Mouse (Mus musculus) embryonic facial prominence, embryonic 14.5 days (tissue): ENCODE data around the gene Map3k19. TPM values are rescaled to one million over a fixed set of nuclear protein-coding genes. Genes with fewer than 3 reads are reported as not detected.

Source experiments
- ATAC-seq: fragments of 200-750 bp; cut with Nextera tagmentation; 2 replicates; pipeline ENCODE4 v1.8.0; 2017; ENCODE audit warnings: low read depth, moderate number of reproducible peaks, moderate TSS enrichment
- DNase-seq: peaks from one replicate; pipeline ENCODE4 v3.0.0-alpha.2; 2015; ENCODE audit warnings: low spot score
- H3K27ac ChIP-seq: fragments of 300-500 bp; sonication (generic); replicated peaks from 2 replicates; pipeline ENCODE4 v1.5.1; 2014; ENCODE audit warnings: low read depth, mild to moderate bottlenecking, low read length, moderate library complexity
- H3K27me3 ChIP-seq: fragments of 300-500 bp; sonication (generic); replicated peaks from 2 replicates; pipeline ENCODE4 v1.6.1; 2014; ENCODE audit warnings: low read length; ENCODE audit not compliant: control insufficient read depth, insufficient read depth
- H3K36me3 ChIP-seq: fragments of 300-500 bp; sonication (generic); 2 replicates; pipeline ENCODE4 v1.6.1; 2014; ENCODE audit warnings: low read length, mixed read lengths; ENCODE audit not compliant: control insufficient read depth, insufficient read depth
- H3K4me1 ChIP-seq: fragments of 300-500 bp; sonication (generic); 2 replicates; pipeline ENCODE4 v1.6.1; 2014; ENCODE audit warnings: antibody characterized with exemption, low read length; ENCODE audit not compliant: control insufficient read depth, insufficient read depth
- H3K4me2 ChIP-seq: fragments of 300-500 bp; sonication (generic); 2 replicates; pipeline ENCODE4 v1.6.1; 2014; ENCODE audit warnings: low read depth, mild to moderate bottlenecking, low read length, moderate library complexity, mixed read lengths
- H3K4me3 ChIP-seq: fragments of 300-500 bp; sonication (generic); 2 replicates; pipeline ENCODE4 v1.5.1; 2014; ENCODE audit warnings: low read depth, mild to moderate bottlenecking, low read length
- H3K9ac ChIP-seq: fragments of 300-500 bp; sonication (generic); 2 replicates; pipeline ENCODE4 v1.6.1; 2014; ENCODE audit warnings: low read depth, mild to moderate bottlenecking, low read length, moderate library complexity, mixed read lengths
- H3K9me3 ChIP-seq: fragments of 300-500 bp; sonication (generic); 2 replicates; pipeline ENCODE4 v1.6.1; 2016; ENCODE audit warnings: low read length; ENCODE audit not compliant: control insufficient read depth
- WGBS: fragments of 180-500 bp; shearing (Covaris S2); extraction: QIAGEN DNeasy Blood & Tissue Kit; methylation state at CpG from one replicate; pipeline ENCODE4 v1.1.7; 2014; 5-methylcytosine and 5-hydroxymethylcytosine counted together
- polyA plus RNA-seq: library from polyadenylated mRNA; unstranded; fragments of >200 nt; fragmentation: Nextera tagmentation; extraction: Ambion mirVana; gene quantifications from 2 replicates; pipeline ENCODE4 v1.2.1, GENCODE M21; 2014

Map3k19 gene
- 0.25 and 0.95 TPM in 2 replicates for polyA plus RNA-seq

- H3K4me2 ChIP-seq = no peak within 1 kb of the TSS
- no peak within 1 kb of the TSS for H3K4me3 ChIP-seq
- no peaks in the 10 kb centered on the region for H3K36me3 ChIP-seq
- DNase-seq (no peak), ATAC-seq (no peak)
- peaks cover 16% of the 10 kb centered on the region for H3K9me3 ChIP-seq
- no peaks in the 10 kb centered on the region for H3K27me3 ChIP-seq
- H3K9ac ChIP-seq = no peak within 1 kb of the TSS
- H3K27ac ChIP-seq = no peak within 1 kb of the TSS
- WGBS = 79% methylated on average over 14 of the region's 14 CpGs
- H3K4me1 ChIP-seq = no peaks in the 10 kb centered on the region
Observed at GRCm38 (mm10) chr1:127854486-127855222, at the start of gene Map3k19. Gene Map3k19, minus strand, starts transcription at chr1:127855031.

DNA sequence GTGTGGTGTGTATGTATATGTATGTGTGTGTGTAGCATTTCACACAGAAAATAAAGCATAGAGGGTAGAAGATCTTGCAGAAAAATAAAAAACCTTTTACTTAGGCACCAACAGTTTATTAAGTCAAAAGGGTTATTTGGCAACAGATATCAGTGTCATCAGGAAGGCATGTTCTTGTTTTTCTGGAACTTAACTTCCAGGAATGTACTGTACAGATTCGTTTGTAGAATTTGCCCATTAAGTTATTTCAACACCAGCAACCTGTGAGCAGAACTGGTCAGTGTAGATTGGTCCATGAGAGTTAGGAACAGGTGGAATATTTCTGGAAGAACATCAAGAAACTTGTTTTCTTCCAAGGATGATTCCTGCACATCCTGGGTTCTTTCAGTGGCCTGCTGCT lies 44.6 kb upstream of the Map3k19 start:
- H3K4me1 ChIP-seq = no peaks in the 10 kb centered on the region
- no peaks in the 10 kb centered on the region for H3K9me3 ChIP-seq
- DNase-seq (no peak), ATAC-seq (no peak)
- H3K27ac ChIP-seq = no peak overlapping the region
- no peak overlapping the region for H3K4me2 ChIP-seq
- 83% methylated on average over 1 of the region's 1 CpGs for WGBS
- H3K4me3 ChIP-seq = no peak overlapping the region
- H3K9ac ChIP-seq = no peak overlapping the region
- H3K27me3 ChIP-seq = no peaks in the 10 kb centered on the region
- peaks cover 17% of the 10 kb centered on the region for H3K36me3 ChIP-seq

DNA sequence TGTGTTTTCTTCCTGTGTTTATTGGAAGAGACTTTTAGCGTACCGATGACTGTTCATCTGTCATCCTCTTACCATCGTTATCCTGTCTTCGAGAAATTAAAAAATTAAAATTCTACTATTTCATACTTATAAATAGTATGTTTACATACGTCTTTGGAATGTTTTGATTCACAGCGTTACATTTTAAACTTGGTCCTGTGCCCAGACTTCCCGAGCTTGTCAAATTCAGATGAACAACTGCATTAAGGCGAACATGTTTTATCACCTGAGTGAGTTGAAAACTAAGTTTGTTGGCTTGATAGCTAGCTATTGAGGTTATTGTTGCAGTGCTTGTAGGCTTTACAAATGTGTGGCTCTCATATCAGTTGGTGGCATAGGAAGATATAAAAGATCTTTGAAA lies 14.4 kb upstream of the Map3k19 start:
- 31% methylated on average over 8 of the region's 8 CpGs for WGBS
- Histone ChIP-seq H3K27me3 (no peaks in the 10 kb centered on the region), H3K27ac (peak overlapping the region; percentile 57; the same call in 1 of the 2 replicates), H3K9me3 (no peaks in the 10 kb centered on the region), H3K36me3 (peaks cover 20% of the 10 kb centered on the region), H3K4me1 (peaks cover 9% of the 10 kb centered on the region), H3K9ac (peak overlapping the region; percentile 73), H3K4me3 (peak overlapping the region; percentile 65), H3K4me2 (peak overlapping the region; percentile 65)
- DNase-seq (peak; percentile 13), ATAC-seq (no peak)

GRCm38 (mm10) chr1:127868300-127869261 lies 13.8 kb upstream of the Map3k19 start, which contains the start of gene Rab3gap1:
Gene Rab3gap1, plus strand, starts transcription at chr1:127868773.
- 16% methylated on average over 35 of the region's 47 CpGs for WGBS

DNA sequence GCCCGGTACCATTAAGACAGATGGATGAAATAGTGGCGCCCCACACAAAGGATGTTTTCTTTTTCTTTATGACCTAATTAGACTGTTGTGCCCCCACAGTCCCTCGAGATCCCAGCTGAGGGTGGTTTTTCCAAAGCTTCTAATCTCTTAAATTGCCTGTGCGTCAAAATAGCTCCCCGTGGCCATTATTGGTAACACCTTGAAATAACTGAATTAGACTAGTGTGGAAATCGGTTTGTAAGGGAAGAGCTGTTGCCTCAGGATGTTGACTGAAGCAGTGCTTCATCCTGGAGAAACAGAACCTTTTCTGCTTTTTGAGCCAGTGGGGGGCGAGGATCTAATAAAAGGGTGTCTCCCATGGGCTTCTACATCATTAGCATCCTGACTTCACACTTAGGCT lies 9.0 kb upstream of the Map3k19 start:
- H3K27ac ChIP-seq = no peak overlapping the region
- no peak overlapping the region for H3K9ac ChIP-seq
- H3K4me1 ChIP-seq = no peaks in the 10 kb centered on the region
- DNase-seq (peak; percentile 24), ATAC-seq (no peak; the same call in 1 of the 2 replicates)
- no peak overlapping the region for H3K4me2 ChIP-seq
- no peaks in the 10 kb centered on the region for H3K36me3 ChIP-seq
- no peaks in the 10 kb centered on the region for H3K9me3 ChIP-seq
- H3K27me3 ChIP-seq = no peaks in the 10 kb centered on the region
- no peak overlapping the region for H3K4me3 ChIP-seq
- WGBS = 35% methylated on average over 7 of the region's 7 CpGs

More at GRCm38 (mm10) chr1:127868300-127869261, 13.8 kb upstream of the Map3k19 start, which contains the start of gene Rab3gap1:
- H3K36me3 ChIP-seq = peaks cover 16% of the 10 kb centered on the region
- no peaks in the 10 kb centered on the region for H3K27me3 ChIP-seq
- peaks cover 9% of the 10 kb centered on the region for H3K4me1 ChIP-seq
- H3K4me3 ChIP-seq = peak within 1 kb of the TSS; percentile 65
- DNase-seq (peak; percentile 93), ATAC-seq (peak; percentile 98)
- peak within 1 kb of the TSS; percentile 73 for H3K9ac ChIP-seq
- no peaks in the 10 kb centered on the region for H3K9me3 ChIP-seq
- H3K27ac ChIP-seq = peak within 1 kb of the TSS; percentile 57; the same call in 1 of the 2 replicates
- peak within 1 kb of the TSS; percentile 65 for H3K4me2 ChIP-seq

DNA sequence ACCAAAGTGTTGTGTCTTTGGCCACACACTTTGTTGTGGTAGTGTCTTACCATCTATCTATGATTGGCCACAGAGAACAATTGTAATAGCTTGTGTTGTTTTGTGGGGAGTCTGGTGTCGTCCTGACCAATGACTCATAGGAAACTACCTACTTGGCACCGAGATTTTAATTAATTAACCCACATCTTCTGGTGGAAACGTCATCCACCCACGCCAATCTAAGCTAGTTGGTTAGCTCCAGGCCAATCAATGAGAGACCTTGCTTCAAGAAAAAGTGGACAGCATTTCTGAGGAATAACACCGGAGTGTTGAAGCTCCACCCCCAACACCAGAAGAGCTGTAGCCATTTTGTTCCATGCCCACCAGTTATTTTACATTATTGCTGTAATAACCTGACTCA lies 7.1 kb upstream of the Map3k19 start:
- Histone ChIP-seq H3K27ac (no peak overlapping the region), H3K27me3 (no peaks in the 10 kb centered on the region), H3K9ac (no peak overlapping the region), H3K4me1 (no peaks in the 10 kb centered on the region), H3K4me3 (no peak overlapping the region), H3K9me3 (no peaks in the 10 kb centered on the region), H3K4me2 (no peak overlapping the region), H3K36me3 (no peaks in the 10 kb centered on the region)
- ATAC-seq (no peak), DNase-seq (no peak)
- WGBS = 85% methylated on average over 5 of the region's 5 CpGs

GRCm38 (mm10) chr1:127860492-127860891 lies 5.7 kb upstream of the Map3k19 start:
- DNase-seq = no peak
- Histone ChIP-seq H3K36me3 (no peaks in the 10 kb centered on the region), H3K4me2 (no peak overlapping the region), H3K9ac (no peak overlapping the region), H3K4me1 (no peaks in the 10 kb centered on the region), H3K4me3 (no peak overlapping the region), H3K27ac (no peak overlapping the region), H3K9me3 (no peaks in the 10 kb centered on the region), H3K27me3 (no peaks in the 10 kb centered on the region)
- 87% methylated on average over 4 of the region's 4 CpGs for whole genome bisulfite sequencing
- ATAC-seq = no peak

DNA sequence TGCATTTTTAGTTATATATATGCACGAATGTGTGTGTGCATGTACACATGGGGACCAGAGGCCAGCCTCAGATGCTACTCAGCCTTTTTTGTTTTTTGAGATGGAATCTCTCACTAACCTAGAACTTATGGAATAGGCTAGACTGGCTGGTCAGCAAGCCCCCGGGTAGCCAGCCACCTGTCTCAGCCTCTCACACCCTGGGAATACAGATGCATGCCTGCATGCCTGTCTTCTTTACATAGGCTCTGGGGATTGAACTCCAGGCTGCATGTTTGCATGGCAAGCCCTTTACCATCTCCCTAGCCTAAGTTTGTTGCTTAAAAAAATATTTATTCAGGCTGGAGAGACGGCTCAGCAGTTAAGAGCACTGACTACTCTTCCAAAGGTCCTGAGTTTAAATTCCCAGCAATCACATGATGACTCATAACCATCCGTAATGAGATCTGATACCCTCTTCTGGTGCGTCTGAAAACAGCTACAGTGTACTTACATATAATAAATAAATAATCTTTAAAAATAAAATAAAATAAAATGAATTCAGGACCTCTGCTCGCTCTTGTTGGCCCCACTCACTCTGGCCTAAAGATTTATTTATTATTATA lies 5.1 kb upstream of the Map3k19 start:
- H3K36me3 ChIP-seq = no peaks in the 10 kb centered on the region
- H3K27ac ChIP-seq = no peak overlapping the region
- no peak overlapping the region for H3K4me3 ChIP-seq
- no peak overlapping the region for H3K4me2 ChIP-seq
- no peaks in the 10 kb centered on the region for H3K4me1 ChIP-seq
- H3K27me3 ChIP-seq = no peaks in the 10 kb centered on the region
- WGBS = 65% methylated on average over 6 of the region's 6 CpGs
- ATAC-seq = no peak
- no peak overlapping the region for H3K9ac ChIP-seq
- DNase-seq = no peak
- H3K9me3 ChIP-seq = no peaks in the 10 kb centered on the region
